Mouse (Mus musculus) heart, adult 2 months (tissue): ENCODE measurements around the gene Hoxb3. TPM values are rescaled to one million over a fixed set of nuclear protein-coding genes. Genes with fewer than 3 reads are reported as not detected.

Experiments used
- DNase-seq, 2 experiments: peaks; one replicate each; pipeline ENCODE4 v3.0.0; 2021
- H3K27ac ChIP-seq: fragments of 200-600 bp; 2 replicates; pipeline ENCODE4 v1.8.1; 2022
- H3K27me3 ChIP-seq: fragments of 200-500 bp; 2 replicates; pipeline ENCODE4 v1.6.1; 2012; ENCODE audit warnings: mild to moderate bottlenecking, low read length, inconsistent platforms, mixed read lengths; ENCODE audit not compliant: control insufficient read depth, insufficient read depth
- H3K36me3 ChIP-seq: fragments of 200-500 bp; 2 replicates; pipeline ENCODE4 v1.6.1; 2012; ENCODE audit warnings: low read length, inconsistent platforms; ENCODE audit not compliant: control insufficient read depth, insufficient read depth
- H3K4me1 ChIP-seq: fragments of 200-500 bp; 2 replicates; pipeline ENCODE4 v1.6.1; 2011; ENCODE audit warnings: low read length; ENCODE audit not compliant: control insufficient read depth, insufficient read depth
- H3K4me3 ChIP-seq: fragments of 200-600 bp; 2 replicates; pipeline ENCODE4 v1.8.1; 2022
- H3K79me2 ChIP-seq: fragments of 200-500 bp; replicated peaks from 2 replicates; pipeline ENCODE4 v1.6.1; 2012; ENCODE audit warnings: mild to moderate bottlenecking, inconsistent platforms, low read length, moderate library complexity, mixed read lengths; ENCODE audit not compliant: control insufficient read depth, insufficient read depth
- H3K9ac ChIP-seq: fragments of 200-500 bp; 2 replicates; pipeline ENCODE4 v1.6.1; 2012; ENCODE audit warnings: low read depth, mild to moderate bottlenecking, control low read depth, inconsistent platforms, low read length, mixed read lengths
- CTCF ChIP-seq: fragments of 200-600 bp; IDR thresholded peaks from 2 replicates; pipeline ENCODE4 v1.8.1; 2022; ENCODE audit warnings: antibody characterized with exemption, mild to moderate bottlenecking, moderate library complexity
- EP300 ChIP-seq: fragments of 200-500 bp; IDR thresholded peaks from 2 replicates; pipeline ENCODE4 v1.6.1; 2011; ENCODE audit warnings: low read depth, low read length, control low read depth; ENCODE audit not compliant: insufficient read depth
- POLR2A ChIP-seq: fragments of 200-500 bp; IDR thresholded peaks from 2 replicates; pipeline ENCODE4 v1.6.1; 2011; ENCODE audit warnings: mild to moderate bottlenecking, low read depth, low read length, control low read depth; ENCODE audit not compliant: insufficient read depth
- WGBS: fragments of 180-500 bp; shearing (Covaris S2); methylation state at CpG from one replicate; pipeline ENCODE4 v1.1.7; 2018; 5-methylcytosine and 5-hydroxymethylcytosine counted together
- intact Hi-C: fragments of 180-260 bp; cut with DNase I; formaldehyde crosslinking; loops from one replicate; pipeline ENCODE4 v1.15.1; 2025
- polyA plus RNA-seq: library from polyadenylated mRNA; depleted of rRNA; stranded (reverse); fragments of >200 nt; gene quantifications from 2 replicates; pipeline ENCODE4 v1.2.3, GENCODE M21; 2012
- total RNA-seq, 2 experiments: library from RNA; stranded (reverse); gene quantifications; 2 replicates each; pipeline ENCODE4 v1.2.3; 2021

The Hoxb3 gene
- total and polyA plus RNA-seq, 3 experiments: 0.23 to 0.64 (median 0.30) TPM

- WGBS: 6% methylated on average over 9 of the region's 9 CpGs
- Histone ChIP-seq H3K27ac (no peak overlapping the region), H3K27me3 (peaks cover 55% of the 10 kb centered on the region), H3K36me3 (no peaks in the 10 kb centered on the region), H3K79me2 (no peaks in the 10 kb centered on the region), H3K4me1 (no peaks in the 10 kb centered on the region), H3K4me3 (no peak overlapping the region), H3K9ac (no peak overlapping the region)
- TF ChIP-seq EP300: no peak
- no peak for TF ChIP-seq CTCF
- no peak for TF ChIP-seq POLR2A
- intact Hi-C loops: loop anchor here (5.0 kb wide), 2 partner anchors 238 to 253 kb away; no protein-coding TSS in a partner anchor
- DNase-seq: no peak
Measured at GRCm38 (mm10) chr11:96299781-96300180, 23.3 kb upstream of the Hoxb3 start.

GRCm38 (mm10) chr11:96300354-96301063 is 22.6 kb upstream of the Hoxb3 start:
- intact Hi-C loops: loop anchor here (5.0 kb wide), 2 partner anchors 237 to 252 kb away; no protein-coding TSS in a partner anchor
- Histone ChIP-seq H3K79me2 (no peaks in the 10 kb centered on the region), H3K9ac (no peak overlapping the region), H3K27me3 (peaks cover 54% of the 10 kb centered on the region), H3K4me3 (no peak overlapping the region), H3K4me1 (no peaks in the 10 kb centered on the region), H3K27ac (no peak overlapping the region), H3K36me3 (no peaks in the 10 kb centered on the region)
- TF ChIP-seq POLR2A (no peak), EP300 (no peak), CTCF (no peak)
- no peak for DNase-seq
- WGBS: 3% methylated on average over 35 of the region's 35 CpGs

- peaks cover 50% of the 10 kb centered on the region for H3K27me3 ChIP-seq
- no peak overlapping the region for H3K4me3 ChIP-seq
- H3K4me1 ChIP-seq: no peaks in the 10 kb centered on the region
- no peak overlapping the region for H3K27ac ChIP-seq
- WGBS: 15% methylated on average over 10 of the region's 10 CpGs
- TF ChIP-seq CTCF (no peak), EP300 (no peak), POLR2A (no peak)
- H3K79me2 ChIP-seq: no peaks in the 10 kb centered on the region
- intact Hi-C loops: loop anchor here (5.0 kb wide), 2 partner anchors 236 to 251 kb away; no protein-coding TSS in a partner anchor
- H3K36me3 ChIP-seq: no peaks in the 10 kb centered on the region
- no peak overlapping the region for H3K9ac ChIP-seq
- no peak for DNase-seq
Measured at GRCm38 (mm10) chr11:96301064-96301431, 22.1 kb upstream of the Hoxb3 start.

- Histone ChIP-seq H3K79me2 (no peaks in the 10 kb centered on the region), H3K9ac (no peak overlapping the region), H3K27ac (no peak overlapping the region), H3K36me3 (no peaks in the 10 kb centered on the region), H3K27me3 (peaks cover 48% of the 10 kb centered on the region), H3K4me1 (no peaks in the 10 kb centered on the region), H3K4me3 (no peak overlapping the region)
- 14% methylated on average over 15 of the region's 15 CpGs for WGBS
- DNase-seq: no peak
- TF ChIP-seq CTCF (no peak), EP300 (no peak), POLR2A (no peak)
- intact Hi-C loops: loop anchor here (5.0 kb wide), 2 partner anchors 235 to 250 kb away; no protein-coding TSS in a partner anchor
Measured at GRCm38 (mm10) chr11:96301837-96302236, 21.3 kb upstream of the Hoxb3 start.

- intact Hi-C loops: loop anchor here (1.0 to 5.0 kb wide), 3 partner anchors 105 to 250 kb away; no protein-coding TSS in a partner anchor
- H3K27ac ChIP-seq: no peak overlapping the region
- H3K4me1 ChIP-seq: no peaks in the 10 kb centered on the region
- no peak for TF ChIP-seq CTCF
- no peak for TF ChIP-seq POLR2A
- no peak for TF ChIP-seq EP300
- H3K27me3 ChIP-seq: peaks cover 43% of the 10 kb centered on the region
- no peak overlapping the region for H3K9ac ChIP-seq
- 22% methylated on average over 23 of the region's 23 CpGs for WGBS
- no peaks in the 10 kb centered on the region for H3K36me3 ChIP-seq
- H3K4me3 ChIP-seq: no peak overlapping the region
- no peaks in the 10 kb centered on the region for H3K79me2 ChIP-seq
- DNase-seq: no peak
Measured at GRCm38 (mm10) chr11:96302381-96303150, 20.6 kb upstream of the Hoxb3 start.
